Mouse (Mus musculus): ENCODE results near the gene Art5. TPM values are rescaled to one million over a fixed set of nuclear protein-coding genes. Genes with fewer than 3 reads are reported as not detected.
"Not testable (repeated sequence)": the region's sequence is repeated elsewhere in the genome, so short reads cannot be mapped to it uniquely, and the experiment has no call there.

The Art5 gene
- total RNA-seq, 2 experiments from 2014 or later, result not detected

- no peak for TF ChIP-seq CTCF (conservative IDR thresholded peaks at IDR 0.05)
- Histone ChIP-seq H3K27ac (peak within 1 kb of the TSS; percentile 92), H3K4me3 (peak within 1 kb of the TSS; percentile 91)
- peak; percentile 93 to 94 for DNase-seq (ENCODE audit: low spot score in 2 of 2)
These were observed 44.0 kb downstream of the Art5 start, which contains the start of the genes Rnf121, Xndc1 and Xntrpc for GRCm38 (mm10) chr7:102065046-102065891. Rnf121 (minus strand) TSS chr7:102065469. Xndc1 (plus strand) TSS chr7:102065511. Xntrpc (plus strand) TSS chr7:102065713.

DNA sequence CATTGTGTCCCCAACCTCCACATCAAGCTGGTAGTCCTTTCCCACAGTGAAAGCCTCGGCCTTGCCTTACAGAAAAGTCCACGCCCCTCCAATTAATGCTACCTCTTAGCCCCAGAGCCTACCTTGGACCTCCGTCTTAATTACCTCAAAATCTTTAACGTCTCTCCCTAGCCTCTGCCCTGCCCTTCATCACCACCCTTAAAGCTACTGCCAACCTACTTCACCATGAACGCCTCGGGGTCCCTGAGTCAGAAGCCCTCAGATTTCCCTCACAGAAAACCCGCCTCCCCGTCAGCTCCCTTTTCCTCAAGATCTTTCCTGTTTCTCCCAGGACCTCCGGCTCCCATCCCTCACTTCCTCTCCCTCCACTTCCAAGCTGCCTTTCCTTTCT is 44.6 kb downstream of the Art5 start:
- DNase-seq (ENCODE audit: low spot score in 2 of 2), result no peak
- peak overlapping the region; percentile 92 for H3K27ac ChIP-seq
- no peak for TF ChIP-seq CTCF (conservative IDR thresholded peaks at IDR 0.05)
- peak overlapping the region; percentile 91 for H3K4me3 ChIP-seq

- Histone ChIP-seq H3K4me3 (peak overlapping the region; percentile 91), H3K27ac (no peak overlapping the region)
- DNase-seq (ENCODE audit: low spot score in 2 of 2), result no peak
- no peak for TF ChIP-seq CTCF (conservative IDR thresholded peaks at IDR 0.05)
These were observed 45.4 kb downstream of the Art5 start for GRCm38 (mm10) chr7:102063891-102064290.

GRCm38 (mm10) chr7:102062203-102062602 is 47.1 kb downstream of the Art5 start:
- Histone ChIP-seq H3K27ac (no peak overlapping the region), H3K4me3 (no peak overlapping the region)
- TF ChIP-seq CTCF (conservative IDR thresholded peaks at IDR 0.05), result no peak
- no peak for DNase-seq (ENCODE audit: low spot score in 2 of 2)

DNA sequence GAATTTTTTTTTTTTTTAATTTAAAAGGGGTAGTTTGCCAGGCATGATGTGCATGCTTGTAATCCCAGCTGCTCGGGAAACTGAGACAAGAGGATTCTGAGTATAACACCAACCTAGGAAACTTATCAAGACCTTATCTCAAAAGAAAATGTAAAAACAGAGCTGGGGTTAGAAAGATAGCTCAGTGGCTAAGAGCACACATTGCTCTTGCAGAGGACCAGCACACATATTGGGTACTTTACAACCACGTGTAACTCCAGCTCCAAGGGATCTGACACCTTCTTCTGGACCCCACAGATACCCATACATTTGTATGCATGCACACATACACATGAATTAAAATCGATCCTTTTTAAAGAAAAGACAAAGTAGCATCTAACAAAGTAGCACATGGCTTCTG is 47.9 kb downstream of the Art5 start:
- no peak for DNase-seq (ENCODE audit: low spot score in 2 of 2)
- no peak for TF ChIP-seq CTCF (conservative IDR thresholded peaks at IDR 0.05)
- Histone ChIP-seq H3K4me3 (no peak overlapping the region), H3K27ac (no peak overlapping the region)

GRCm38 (mm10) chr7:102048524-102048923 is 60.8 kb downstream of the Art5 start:
- TF ChIP-seq CTCF (conservative IDR thresholded peaks at IDR 0.05), result peak; percentile 63
- not testable (repeated sequence) for H3K4me3 ChIP-seq; DNase-seq (ENCODE audit: low spot score in 2 of 2); H3K27ac ChIP-seq

Other genes with a start within 250 kb of the Art5 start
- 10 to 100 TPM; 24.5 to 29.3 TPM for gene Anapc15, start 245.8 kb downstream of the Art5 start, total RNA-seq (2021)
- gene Folr1, start 238.7 kb downstream of the Art5 start, total RNA-seq (2021), result 1 to 10 TPM in 1 of 2 experiments, not detected in 1; 1.2 TPM
- gene Lamtor1, start 203.6 kb downstream of the Art5 start, total RNA-seq (2021), result 10 to 100 TPM; 90.2 to 95.6 TPM
- gene Tomt, start 203.1 kb downstream of the Art5 start, total RNA-seq (2021), result under 1 TPM in 1 of 2 experiments, not detected in 1; 0.20 TPM
- gene Lrrc51, start 175.6 kb downstream of the Art5 start, total RNA-seq (2021), result 1 to 10 TPM; 5.4 to 5.9 TPM
- gene Numa1, start 175.4 kb downstream of the Art5 start, total RNA-seq (2021), result 100 to 1,000 TPM; 114 to 118 TPM
- 10 to 100 TPM in 1 of 2 experiments, 1 to 10 TPM in 1; 7.5 to 11.6 TPM for gene Il18bp, start 90.8 kb downstream of the Art5 start, total RNA-seq (2021)
- 10 to 100 TPM; 44.3 to 47.4 TPM for gene Rnf121, start 44.0 kb downstream of the Art5 start, total RNA-seq (2021)
- 10 to 100 TPM; 29.2 to 33.7 TPM for gene Xndc1, start 44.0 kb downstream of the Art5 start, total RNA-seq (2021)
- gene Xntrpc, start 43.8 kb downstream of the Art5 start, total RNA-seq (2021), result 1 to 10 TPM; 2.3 to 2.9 TPM
- gene Trpc2, start 26.4 kb downstream of the Art5 start, total RNA-seq (2021), result 1 to 10 TPM; 1.1 to 2.4 TPM
- not detected for gene Art1, start 7.7 kb downstream of the Art5 start, total RNA-seq (2021)
- under 1 TPM; 0.15 to 0.54 TPM for gene Chrna10, start 7.3 kb upstream of the Art5 start, total RNA-seq (2021)
- gene Nup98, start 100.7 kb upstream of the Art5 start, total RNA-seq (2021), result 10 to 100 TPM; 40.7 to 45.0 TPM
- gene Pgap2, start 100.7 kb upstream of the Art5 start, total RNA-seq (2021), result 10 to 100 TPM; 24.3 to 30.6 TPM
- 10 to 100 TPM; 23.4 to 23.9 TPM for gene Rhog, start 146.6 kb upstream of the Art5 start, total RNA-seq (2021)
- 10 to 100 TPM; 61.3 to 66.8 TPM for gene Stim1, start 158.3 kb upstream of the Art5 start, total RNA-seq (2021)